Mouse (Mus musculus) thymus, postnatal 4 days (tissue): Measurements from ENCODE around the gene Cxcl16.
"Not testable (repeated sequence)": the region's sequence is repeated elsewhere in the genome, so short reads cannot be mapped to it uniquely, and the experiment has no call there.

ENCODE experiments used
- DNase-seq: peaks from one replicate; pipeline ENCODE4 v3.0.0; 2021

Gene Cxcl16

GRCm38 (mm10) chr11:70459601-70460101 is at the start of gene Cxcl16:
Gene Cxcl16 (minus strand): TSS chr11:70459984.
- no peak for DNase-seq

GRCm38 (mm10) chr11:70506962-70507515 is 47.3 kb upstream of the Cxcl16 start:
- peak; percentile 48 for DNase-seq

- peak; percentile 90 for DNase-seq
These were observed 46.6 kb upstream of the Cxcl16 start for GRCm38 (mm10) chr11:70506385-70506784.

DNA sequence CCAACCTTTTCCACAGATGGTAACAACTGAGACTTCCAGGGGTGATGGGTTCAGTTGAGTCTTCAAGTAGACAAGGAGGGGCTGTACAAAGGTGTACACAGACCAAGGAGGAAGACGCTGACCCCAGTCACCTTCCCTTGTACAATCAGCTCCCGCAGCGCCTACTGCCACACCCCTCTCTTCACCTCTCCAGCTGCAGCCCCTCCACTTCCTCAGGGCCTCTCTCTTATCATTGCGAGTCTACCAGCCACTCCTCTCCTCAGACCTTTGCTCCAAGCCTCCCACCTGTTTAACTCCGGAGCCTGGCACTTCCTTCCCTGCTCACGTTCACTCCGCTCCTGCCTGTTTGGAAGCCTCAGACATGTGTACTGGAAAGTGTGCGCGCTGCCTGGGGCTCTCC is 45.2 kb upstream of the Cxcl16 start, which contains the start of gene Tm4sf5:
Gene Tm4sf5 (plus strand): TSS at position 275 of the 400 bp plus-strand sequence.
- DNase-seq = peak; percentile 44

DNA sequence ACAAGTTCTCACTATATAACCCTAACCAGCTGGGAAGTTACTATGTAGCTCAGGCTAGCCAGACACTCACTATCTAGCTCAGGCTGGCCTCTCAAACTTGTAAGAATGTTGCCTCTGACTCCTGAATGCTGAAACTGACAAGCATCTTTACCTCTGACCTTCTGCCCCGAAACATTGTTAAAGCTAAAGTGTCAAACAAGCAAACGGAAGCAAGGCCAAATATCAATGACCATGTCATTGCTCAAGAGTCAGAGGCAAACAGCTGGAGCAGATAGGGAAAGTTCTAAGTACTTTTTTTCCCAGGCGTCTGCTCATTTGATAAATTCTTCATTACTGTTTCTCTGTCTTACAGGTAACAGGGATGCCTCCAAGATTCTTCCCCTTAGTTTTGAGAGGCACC is 42.2 kb upstream of the Cxcl16 start:
- DNase-seq = no peak

DNA sequence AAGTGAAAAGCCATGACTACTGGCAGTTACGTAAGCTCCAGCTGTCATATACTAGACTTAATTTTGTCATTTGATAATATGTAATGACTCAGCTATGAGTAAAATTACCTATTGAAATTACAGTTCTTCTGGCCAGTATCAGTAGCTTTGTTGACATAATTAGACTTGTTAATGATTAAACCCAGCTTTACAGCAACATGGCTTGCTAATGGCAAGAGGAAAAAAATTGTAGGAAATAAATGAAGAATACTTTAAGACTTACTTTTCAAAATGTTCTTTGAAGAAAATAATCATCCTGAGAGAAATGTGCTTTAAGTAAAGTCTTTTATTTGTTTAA is 40.7 kb upstream of the Cxcl16 start:
- DNase-seq = no peak

DNA sequence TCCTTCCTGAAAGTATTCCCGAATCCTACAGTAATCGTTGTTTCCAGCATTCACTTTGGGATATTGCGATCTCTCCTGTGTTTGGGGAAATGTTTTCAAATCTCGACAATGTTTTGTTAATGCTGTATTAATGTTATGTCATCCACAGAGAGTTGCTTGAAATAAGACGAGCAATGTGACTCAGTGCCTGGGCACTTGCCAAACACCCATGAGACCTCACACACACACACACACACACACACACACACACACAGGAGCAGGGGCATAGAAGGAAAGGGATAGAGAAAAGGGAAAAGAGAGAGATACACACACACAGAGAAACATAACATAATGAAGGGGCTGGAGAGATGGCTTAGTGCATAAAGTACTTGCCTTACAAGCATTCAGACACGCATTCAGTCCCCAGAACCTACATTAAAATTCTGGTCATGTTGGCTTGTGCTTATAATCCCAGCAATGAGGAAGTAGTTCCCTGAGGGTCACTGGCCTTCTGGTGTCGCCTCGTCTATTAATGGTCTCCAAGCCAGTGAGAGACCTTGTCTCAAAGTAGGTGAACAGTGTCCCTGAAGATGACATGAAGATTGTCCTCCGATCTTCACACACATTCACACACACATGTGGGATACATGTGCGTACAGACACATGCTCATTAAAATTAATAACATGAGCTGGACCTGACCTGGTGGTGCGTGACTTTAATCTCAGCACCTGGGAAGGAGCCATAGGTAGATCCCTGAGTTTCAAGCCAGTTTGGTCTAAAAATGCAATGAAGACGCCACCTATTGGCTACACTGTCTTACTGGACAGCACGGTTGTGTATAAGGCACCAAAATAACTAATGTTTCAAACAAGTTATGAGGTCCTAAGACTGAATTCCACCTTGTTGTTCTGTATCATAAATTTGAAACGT is 40.0 kb upstream of the Cxcl16 start:
- DNase-seq = no peak

GRCm38 (mm10) chr11:70489684-70490083 is 29.9 kb upstream of the Cxcl16 start:
- no peak for DNase-seq

DNA sequence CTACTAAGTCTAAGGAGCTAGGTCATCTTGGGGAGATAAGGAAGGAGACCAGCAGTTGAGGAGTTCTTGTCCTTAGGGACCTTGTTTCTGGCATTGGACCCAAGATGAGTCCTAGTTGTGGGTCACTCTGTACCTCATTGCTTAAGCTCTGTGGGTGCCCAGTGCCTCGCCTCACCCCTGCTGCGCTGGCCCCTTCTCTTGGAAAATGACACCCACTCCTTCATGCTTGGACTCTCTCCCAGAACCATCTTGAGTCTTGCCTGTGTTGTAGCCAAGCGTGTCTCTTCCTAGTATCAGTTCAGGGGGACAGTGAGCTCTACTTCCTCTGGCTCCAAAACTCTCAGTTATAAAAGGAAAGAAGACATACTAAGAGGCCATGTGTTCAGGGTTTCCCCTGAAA is 29.4 kb upstream of the Cxcl16 start:
- no peak for DNase-seq

DNA sequence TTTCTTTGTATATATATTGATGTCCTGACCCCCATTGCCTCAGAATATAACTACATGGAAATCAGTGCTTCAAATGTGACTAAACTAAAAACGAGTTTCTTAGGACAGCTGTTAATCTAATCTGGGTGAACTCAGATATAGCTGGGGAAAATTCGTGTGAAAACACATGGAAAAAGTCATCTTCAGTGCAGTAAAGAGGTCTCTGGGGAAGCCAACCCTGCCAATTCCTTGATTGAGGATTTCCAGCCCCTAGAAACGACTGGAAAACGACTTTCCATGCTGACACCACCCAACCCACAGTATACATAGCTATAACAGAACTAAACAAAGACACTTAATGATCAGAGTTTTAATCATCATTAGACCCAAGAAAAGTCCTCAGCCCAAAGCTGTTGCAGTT is 28.0 kb upstream of the Cxcl16 start:
- no peak for DNase-seq

DNA sequence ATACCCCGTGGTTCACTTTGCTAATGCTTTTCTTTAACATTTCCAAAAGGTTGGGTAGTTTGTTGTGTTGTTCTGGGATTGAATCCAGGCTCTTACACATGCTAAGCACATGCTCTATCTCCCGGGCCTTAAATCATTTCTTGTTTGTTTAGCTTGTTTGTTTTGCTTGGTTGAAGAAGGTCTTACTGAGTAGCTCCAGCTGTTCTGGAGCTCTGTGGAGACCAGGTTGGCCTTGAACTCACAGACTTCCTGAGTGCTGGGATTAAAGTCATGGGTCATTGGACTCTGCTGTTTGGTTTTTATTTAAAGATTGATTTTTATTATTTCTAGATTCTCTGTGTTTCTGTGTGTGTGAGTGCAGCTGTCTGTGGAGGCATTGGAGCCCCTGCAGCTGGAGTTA is 25.7 kb upstream of the Cxcl16 start:
- no peak for DNase-seq

GRCm38 (mm10) chr11:70474872-70475534 is 15.2 kb upstream of the Cxcl16 start:
- no peak for DNase-seq

DNA sequence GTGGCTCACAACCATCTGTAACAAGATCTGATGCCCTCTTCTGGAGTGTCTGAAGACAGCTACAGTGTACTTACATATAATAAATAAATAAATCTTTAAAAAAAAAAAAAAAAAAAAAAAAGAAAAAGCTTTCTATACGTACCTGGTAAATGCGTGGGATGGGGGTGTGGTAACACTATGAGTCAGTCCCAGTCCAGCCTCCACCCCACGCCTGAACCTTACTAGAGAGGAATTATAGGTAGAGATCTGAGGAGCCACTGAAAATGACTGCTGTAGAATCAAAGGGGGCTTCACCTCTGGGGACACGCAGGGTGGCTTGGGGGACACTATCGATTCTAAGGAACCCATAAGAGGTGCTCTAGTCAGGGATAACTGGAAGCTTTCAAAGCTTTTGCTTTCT is 13.5 kb upstream of the Cxcl16 start:
- DNase-seq = not testable (repeated sequence)

DNA sequence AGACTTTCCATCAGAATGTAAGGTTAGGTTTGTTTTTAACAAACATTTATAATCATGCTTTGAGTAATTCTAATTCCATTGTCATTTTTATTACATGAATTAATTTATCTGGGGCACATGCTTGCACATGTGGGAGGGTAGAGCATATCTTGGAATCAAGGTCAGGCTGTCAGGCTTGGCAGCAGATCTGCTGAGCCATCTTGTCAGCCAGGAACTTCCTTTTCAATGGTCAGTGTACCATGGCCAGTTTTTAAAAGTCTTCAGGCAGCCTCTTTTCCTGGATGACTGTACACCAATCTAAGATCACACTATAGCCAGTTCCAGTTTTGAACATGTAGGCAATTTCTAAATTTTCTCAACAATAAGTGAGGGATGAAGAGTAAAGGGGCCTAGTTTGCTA is 12.9 kb upstream of the Cxcl16 start:
- DNase-seq = no peak

- DNase-seq = no peak
These were observed 10.0 kb upstream of the Cxcl16 start for GRCm38 (mm10) chr11:70469764-70470163.

- no peak for DNase-seq
These were observed 8.3 kb upstream of the Cxcl16 start for GRCm38 (mm10) chr11:70467902-70468619.

DNA sequence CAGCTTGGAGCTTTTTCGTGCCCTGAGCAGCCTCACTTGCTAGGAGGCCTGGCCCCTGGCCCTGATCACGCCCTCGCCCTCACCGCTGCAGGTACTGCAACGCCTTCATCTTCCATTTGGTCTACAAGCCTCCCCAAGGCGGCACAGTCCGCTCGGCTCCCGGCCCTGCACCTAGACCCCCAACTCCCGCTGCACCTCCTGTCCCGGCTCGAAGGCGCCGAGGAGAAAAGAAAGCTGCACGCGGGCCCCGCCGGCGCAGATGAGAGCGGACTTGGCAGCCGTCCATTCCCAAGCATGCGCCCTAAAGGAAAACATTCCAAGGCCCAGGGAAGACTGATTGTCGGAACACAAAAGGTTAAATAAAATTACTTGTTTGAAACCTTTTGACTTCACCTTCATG is 6.0 kb upstream of the Cxcl16 start:
- DNase-seq = no peak

DNA sequence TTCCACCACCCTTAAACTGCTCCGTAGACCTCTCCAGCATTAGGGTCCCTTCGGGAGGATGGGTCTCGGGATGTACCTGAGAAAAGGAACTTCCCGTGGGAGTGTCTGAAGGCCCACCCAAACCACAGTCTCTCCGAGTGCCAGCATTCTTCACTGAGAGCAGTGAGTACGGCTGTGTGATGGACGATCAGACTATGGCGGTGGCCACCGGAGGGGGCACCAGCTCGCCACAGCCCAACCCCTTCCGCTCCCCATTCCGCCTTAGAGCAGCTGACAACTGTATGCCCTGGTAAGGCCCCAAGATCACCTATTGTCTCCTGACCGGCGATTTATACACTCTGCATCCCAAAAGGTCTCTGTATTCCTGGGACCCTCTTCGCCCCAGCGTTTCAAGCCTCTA is 5.4 kb upstream of the Cxcl16 start:
- DNase-seq = no peak

GRCm38 (mm10) chr11:70463970-70464369 is 4.2 kb upstream of the Cxcl16 start:
- DNase-seq = no peak

GRCm38 (mm10) chr11:70458688-70459600 is 840 bp downstream of the Cxcl16 start, which contains the start of gene Zmynd15:
Gene Zmynd15 (plus strand): TSS chr11:70459433.
- no peak for DNase-seq

DNA sequence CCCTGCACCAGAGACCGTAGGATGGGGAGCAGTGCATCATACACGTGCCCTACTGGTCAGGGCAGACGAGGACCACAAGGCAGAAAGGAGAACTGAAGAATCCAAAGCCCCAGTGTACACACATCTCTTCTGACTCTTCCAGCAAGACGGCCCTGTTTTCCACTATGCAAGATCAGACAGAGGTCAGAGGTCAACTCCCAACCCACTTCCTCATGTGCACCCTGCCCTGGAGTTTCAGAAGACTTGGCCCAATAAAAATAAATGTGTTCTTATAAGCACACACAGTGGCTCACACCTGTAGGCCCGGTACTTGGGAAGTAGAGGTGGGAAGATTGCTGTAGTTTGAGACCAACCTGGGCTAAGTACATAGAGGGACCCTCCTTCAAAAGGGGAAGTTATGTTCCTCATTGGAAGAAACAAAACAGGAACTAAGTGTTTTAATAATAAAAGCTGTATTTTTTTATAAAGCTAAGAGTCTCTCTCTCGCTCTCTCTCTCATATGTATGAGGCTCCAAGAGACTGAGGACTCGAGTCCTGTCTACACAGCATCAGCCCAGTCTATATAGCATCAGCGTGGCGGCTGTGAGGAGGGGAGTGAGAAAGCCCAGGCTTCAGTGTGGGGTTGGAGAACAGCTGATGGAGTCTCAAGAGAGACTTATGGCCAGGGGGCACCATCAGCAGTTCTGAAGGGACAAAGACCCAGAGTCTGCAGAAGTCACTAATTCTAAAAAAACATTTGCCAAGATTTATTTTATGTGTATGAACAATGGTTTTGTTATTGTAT is 6.3 kb downstream of the Cxcl16 start:
- DNase-seq = no peak
